Mouse (Mus musculus): ENCODE measurements around the gene Ttc9. TPM values are rescaled to one million over a fixed set of nuclear protein-coding genes. Genes with fewer than 3 reads are reported as not detected.

Gene Ttc9
- polyA plus RNA-seq, 1 experiment from 2014 or later = 1.2 TPM

- Histone ChIP-seq H3K4me1 (replicated peaks; ENCODE audit: control insufficient read depth, insufficient read depth, low read length) (no peaks in the 10 kb centered on the region), H3K36me3 (ENCODE audit: control insufficient read depth, insufficient read depth) (no peaks in the 10 kb centered on the region), H3K27ac (ENCODE audit: low read depth, low read length) (no peak overlapping the region), H3K9me3 (ENCODE audit: control insufficient read depth) (no peaks in the 10 kb centered on the region), H3K27me3 (replicated peaks; ENCODE audit: control insufficient read depth, insufficient read depth, low read length) (no peaks in the 10 kb centered on the region), H3K9ac (ENCODE audit: low read depth, low read length) (no peak overlapping the region), H3K4me2 (replicated peaks; ENCODE audit: low read depth) (no peak overlapping the region), H3K4me3 (ENCODE audit: low read depth, low read length) (no peak overlapping the region)
- WGBS = 84% methylated on average over 9 of the region's 9 CpGs
- no peak for TF ChIP-seq CTCF (IDR thresholded peaks at IDR 0.05; ENCODE audit: low read depth)
- ATAC-seq = no peak
These were observed 37.4 kb downstream of the Ttc9 start for GRCm38 (mm10) chr12:81668406-81668805.

GRCm38 (mm10) chr12:81675557-81675956 lies 44.5 kb downstream of the Ttc9 start:
- Histone ChIP-seq H3K4me2 (replicated peaks; ENCODE audit: low read depth) (no peak overlapping the region), H3K27ac (ENCODE audit: low read depth, low read length) (no peak overlapping the region), H3K9me3 (ENCODE audit: control insufficient read depth) (no peaks in the 10 kb centered on the region), H3K4me1 (replicated peaks; ENCODE audit: control insufficient read depth, insufficient read depth, low read length) (no peaks in the 10 kb centered on the region), H3K36me3 (ENCODE audit: control insufficient read depth, insufficient read depth) (no peaks in the 10 kb centered on the region), H3K4me3 (ENCODE audit: low read depth, low read length) (no peak overlapping the region), H3K9ac (ENCODE audit: low read depth, low read length) (no peak overlapping the region), H3K27me3 (replicated peaks; ENCODE audit: control insufficient read depth, insufficient read depth, low read length) (no peaks in the 10 kb centered on the region)
- TF ChIP-seq CTCF (IDR thresholded peaks at IDR 0.05; ENCODE audit: low read depth) = no peak
- WGBS = 62% methylated on average over 2 of the region's 2 CpGs
- no peak for ATAC-seq

GRCm38 (mm10) chr12:81679807-81680529 lies 48.9 kb downstream of the Ttc9 start:
- WGBS = 67% methylated on average over 7 of the region's 7 CpGs
- Histone ChIP-seq H3K4me3 (ENCODE audit: low read depth, low read length) (no peak overlapping the region), H3K9me3 (ENCODE audit: control insufficient read depth) (no peaks in the 10 kb centered on the region), H3K4me2 (replicated peaks; ENCODE audit: low read depth) (no peak overlapping the region), H3K36me3 (ENCODE audit: control insufficient read depth, insufficient read depth) (no peaks in the 10 kb centered on the region), H3K9ac (ENCODE audit: low read depth, low read length) (no peak overlapping the region), H3K27me3 (replicated peaks; ENCODE audit: control insufficient read depth, insufficient read depth, low read length) (no peaks in the 10 kb centered on the region), H3K4me1 (replicated peaks; ENCODE audit: control insufficient read depth, insufficient read depth, low read length) (no peaks in the 10 kb centered on the region), H3K27ac (ENCODE audit: low read depth, low read length) (no peak overlapping the region)
- no peak for TF ChIP-seq CTCF (IDR thresholded peaks at IDR 0.05; ENCODE audit: low read depth)
- no peak for ATAC-seq

- Histone ChIP-seq H3K36me3 (ENCODE audit: control insufficient read depth, insufficient read depth) (no peaks in the 10 kb centered on the region), H3K4me1 (replicated peaks; ENCODE audit: control insufficient read depth, insufficient read depth, low read length) (no peaks in the 10 kb centered on the region), H3K9me3 (ENCODE audit: control insufficient read depth) (no peaks in the 10 kb centered on the region), H3K4me3 (ENCODE audit: low read depth, low read length) (no peak overlapping the region), H3K27me3 (replicated peaks; ENCODE audit: control insufficient read depth, insufficient read depth, low read length) (no peaks in the 10 kb centered on the region), H3K9ac (ENCODE audit: low read depth, low read length) (no peak overlapping the region), H3K4me2 (replicated peaks; ENCODE audit: low read depth) (no peak overlapping the region), H3K27ac (ENCODE audit: low read depth, low read length) (no peak overlapping the region)
- no peak for ATAC-seq
- WGBS = 56% methylated on average over 11 of the region's 11 CpGs
- TF ChIP-seq CTCF (IDR thresholded peaks at IDR 0.05; ENCODE audit: low read depth) = no peak
These were observed 52.3 kb downstream of the Ttc9 start for GRCm38 (mm10) chr12:81683395-81683794.

- H3K4me3 ChIP-seq (ENCODE audit: low read depth, low read length) = no peak overlapping the region
- no peak overlapping the region for H3K9ac ChIP-seq (ENCODE audit: low read depth, low read length)
- no peaks in the 10 kb centered on the region for H3K4me1 ChIP-seq (replicated peaks; ENCODE audit: control insufficient read depth, insufficient read depth, low read length)
- ATAC-seq = no peak
- H3K9me3 ChIP-seq (ENCODE audit: control insufficient read depth) = no peaks in the 10 kb centered on the region
- TF ChIP-seq CTCF (IDR thresholded peaks at IDR 0.05; ENCODE audit: low read depth) = no peak
- WGBS = 88% methylated on average over 6 of the region's 6 CpGs
- H3K36me3 ChIP-seq (ENCODE audit: control insufficient read depth, insufficient read depth) = no peaks in the 10 kb centered on the region
- no peak overlapping the region for H3K27ac ChIP-seq (ENCODE audit: low read depth, low read length)
- H3K4me2 ChIP-seq (replicated peaks; ENCODE audit: low read depth) = no peak overlapping the region
- H3K27me3 ChIP-seq (replicated peaks; ENCODE audit: control insufficient read depth, insufficient read depth, low read length) = no peaks in the 10 kb centered on the region
These were observed 53.0 kb downstream of the Ttc9 start for GRCm38 (mm10) chr12:81684096-81684495.

- no peak for ATAC-seq
- Histone ChIP-seq H3K4me3 (ENCODE audit: low read depth, low read length) (no peak overlapping the region), H3K9me3 (ENCODE audit: control insufficient read depth) (no peaks in the 10 kb centered on the region), H3K9ac (ENCODE audit: low read depth, low read length) (no peak overlapping the region), H3K27me3 (replicated peaks; ENCODE audit: control insufficient read depth, insufficient read depth, low read length) (no peaks in the 10 kb centered on the region), H3K36me3 (ENCODE audit: control insufficient read depth, insufficient read depth) (no peaks in the 10 kb centered on the region), H3K4me1 (replicated peaks; ENCODE audit: control insufficient read depth, insufficient read depth, low read length) (no peaks in the 10 kb centered on the region), H3K4me2 (replicated peaks; ENCODE audit: low read depth) (no peak overlapping the region), H3K27ac (ENCODE audit: low read depth, low read length) (no peak overlapping the region)
- 47% methylated on average over 3 of the region's 3 CpGs for WGBS
- TF ChIP-seq CTCF (IDR thresholded peaks at IDR 0.05; ENCODE audit: low read depth) = no peak
These were observed 54.9 kb downstream of the Ttc9 start for GRCm38 (mm10) chr12:81685981-81686380.

All from intestine, postnatal 0 days (tissue).